Comparison of ENCODE assay signal across 16 mouse cellular contexts in the genomic region with DNA sequence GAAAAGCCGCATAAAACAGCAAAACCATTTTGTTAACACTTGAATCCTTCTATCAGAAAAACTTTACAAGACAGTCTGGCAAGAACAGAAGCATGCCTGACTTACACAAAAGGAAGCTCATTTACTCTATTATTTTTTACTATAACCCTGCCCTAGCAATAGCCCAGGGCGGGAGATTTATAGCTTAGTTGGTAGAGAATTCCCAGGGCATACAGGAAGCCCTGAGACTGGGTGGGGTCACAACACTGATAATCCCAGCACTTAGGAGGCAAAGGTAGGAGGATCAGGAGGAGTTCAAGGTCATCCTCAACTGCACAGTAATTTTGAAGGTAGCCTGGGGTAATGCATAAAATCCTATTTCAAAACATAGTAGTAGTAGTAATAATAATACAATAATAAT.
"Had no signal": no experiment of that assay in that cellular context is flagged by ENCODE, and none has a peak within 500 bp of the region (broad histone marks: within the 10 kb centered on the region; RNA-seq: fewer than 3 reads in every experiment).

No protein-coding gene starts in this region.

- H3K27me3 ChIP-seq: liver, embryonic 13.5 days; neural tube, embryonic 12.5 days; neural tube, embryonic 15.5 days; stomach, embryonic 15.5 days had no signal

- H3K27ac ChIP-seq: left cerebral cortex, adult 2 months; liver, embryonic 13.5 days; neural tube, embryonic 12.5 days; neural tube, embryonic 15.5 days; stomach, embryonic 15.5 days had no signal

- H3K9ac ChIP-seq: liver, embryonic 13.5 days; neural tube, embryonic 12.5 days; neural tube, embryonic 15.5 days; stomach, embryonic 15.5 days had no signal

- H3K9me3 ChIP-seq: liver, embryonic 13.5 days; neural tube, embryonic 12.5 days; neural tube, embryonic 15.5 days; stomach, embryonic 15.5 days had no signal

- H3K4me3 ChIP-seq: left cerebral cortex, adult 2 months; liver, embryonic 13.5 days; neural tube, embryonic 12.5 days; neural tube, embryonic 15.5 days; stomach, embryonic 15.5 days had no signal

- H3K4me1 ChIP-seq: liver, embryonic 13.5 days; neural tube, embryonic 12.5 days; neural tube, embryonic 15.5 days; stomach, embryonic 15.5 days had no signal

- H3K36me3 ChIP-seq: stomach, embryonic 15.5 days had no signal

- DNase-seq: layer of hippocampus, postnatal 36 days; liver, embryonic 13.5 days; lung, adult 2 months; lung, postnatal 14 days; lung, postnatal 4 days; midbrain, embryonic 14.5 days; right cerebral cortex, adult 18-20 months; right cerebral cortex, postnatal 14 days; right cerebral cortex, postnatal 4 days; spleen, adult 18-20 months; thymus, postnatal 25 days had no signal

- H3K4me2 ChIP-seq: liver, embryonic 13.5 days; midbrain, embryonic 11.5 days; neural tube, embryonic 12.5 days; neural tube, embryonic 15.5 days; stomach, embryonic 15.5 days had no signal
